In the genomic region with DNA sequence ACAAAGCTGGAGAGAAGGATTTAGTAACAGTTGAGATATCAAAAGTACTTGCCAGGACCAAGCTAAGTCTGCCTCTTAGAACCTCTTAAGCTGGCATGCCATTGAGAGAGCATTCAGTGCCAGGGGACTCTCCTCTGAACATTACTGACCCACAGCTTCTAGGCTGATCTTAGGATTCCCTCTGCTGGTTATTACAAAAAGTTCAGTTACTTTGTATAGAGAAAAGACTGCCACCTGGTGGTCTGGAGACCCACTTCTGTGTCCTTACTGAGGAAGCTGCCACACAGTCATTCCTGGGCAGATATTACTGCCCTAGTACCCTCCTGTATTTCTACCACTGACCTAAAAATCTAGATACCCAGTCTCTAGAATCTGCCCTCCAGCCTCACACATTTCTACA, we compare ENCODE assay signal across 8 mouse cellular contexts.
DNase-seq lines count a peak whose midpoint lies in the region; ATAC-seq lines count a peak whose summit lies in the region.

No protein-coding gene starts in this region.

- no peak overlapping the region for H3K27ac ChIP-seq in intestine, embryonic 14.5 days (ENCODE audit: low read depth)

- intact Hi-C loops in gastrocnemius, postnatal 14 days (cut with DNase I; ENCODE audit: low total_unique reads) = loop anchor here (2.0 to 5.0 kb wide), 2 partner anchors 91 to 214 kb away; a partner anchor contains a TSS

- no peaks in the 10 kb centered on the region for H3K27me3 ChIP-seq in intestine, embryonic 14.5 days (replicated peaks; ENCODE audit: control insufficient read depth, insufficient read depth, low read length)

- peak; percentile 75 to 96 for DNase-seq in adrenal gland, adult (ENCODE audit: inconsistent age in 2 of 2, low spot score in 1 of 2)
- peak; percentile 64 for DNase-seq in gastrocnemius, postnatal 14 days
- peak; percentile 79 for DNase-seq in intestine, embryonic 14.5 days (ENCODE audit: low spot score)
- peak; percentile 43 to 52 for DNase-seq in left cerebral cortex, adult 8-10 months (ENCODE audit: low spot score in 2 of 2)
- peak; percentile 78 for DNase-seq in right cerebral cortex, postnatal 14 days

- no peaks in the 10 kb centered on the region for H3K9me3 ChIP-seq in intestine, embryonic 14.5 days (ENCODE audit: control insufficient read depth, low read length)

- H3K9ac ChIP-seq in intestine, embryonic 14.5 days (ENCODE audit: low read length) = no peak overlapping the region

- no peak overlapping the region for H3K4me3 ChIP-seq in intestine, embryonic 14.5 days (ENCODE audit: low read depth, low read length)

- no peak overlapping the region for H3K4me2 ChIP-seq in intestine, embryonic 14.5 days (ENCODE audit: low read length)

- peaks cover 48% of the 10 kb centered on the region for H3K36me3 ChIP-seq in intestine, embryonic 14.5 days (ENCODE audit: control insufficient read depth, insufficient read depth, low read length)

- H3K4me1 ChIP-seq in intestine, embryonic 14.5 days (replicated peaks; ENCODE audit: control insufficient read depth, insufficient read depth, low read length) = no peaks in the 10 kb centered on the region

- ATAC-seq in common myeloid progenitor, adult 5-6 weeks (replicated peaks; ENCODE audit: low read depth, poor library complexity, severe bottlenecking) = peak; percentile 87
- ATAC-seq in intestine, embryonic 14.5 days (replicated peaks; ENCODE audit: low FRiP score, low TSS enrichment, low read depth) = peak; percentile 33; the same call in 1 of the 2 replicates
- peak; percentile 80 for ATAC-seq in megakaryocyte-erythroid progenitor cell, adult 5-6 weeks (replicated peaks; ENCODE audit: low FRiP score, low TSS enrichment, poor library complexity, severe bottlenecking)
- no peak for ATAC-seq in erythroblast, adult 5-6 weeks (replicated peaks; ENCODE audit: low FRiP score, poor library complexity, severe bottlenecking)
